Mouse (Mus musculus): ENCODE results near the gene Gm44790. TPM values are rescaled to one million over a fixed set of nuclear protein-coding genes. Genes with fewer than 3 reads are reported as not detected.
"Not testable (repeated sequence)": the region's sequence is repeated elsewhere in the genome, so short reads cannot be mapped to it uniquely, and the experiment has no call there.

The Gm44790 gene
- 1 to 10 TPM in 1 of 2 experiments, under 1 TPM in 1; 0.92 to 3.0 TPM for total RNA-seq (2021)

DNA sequence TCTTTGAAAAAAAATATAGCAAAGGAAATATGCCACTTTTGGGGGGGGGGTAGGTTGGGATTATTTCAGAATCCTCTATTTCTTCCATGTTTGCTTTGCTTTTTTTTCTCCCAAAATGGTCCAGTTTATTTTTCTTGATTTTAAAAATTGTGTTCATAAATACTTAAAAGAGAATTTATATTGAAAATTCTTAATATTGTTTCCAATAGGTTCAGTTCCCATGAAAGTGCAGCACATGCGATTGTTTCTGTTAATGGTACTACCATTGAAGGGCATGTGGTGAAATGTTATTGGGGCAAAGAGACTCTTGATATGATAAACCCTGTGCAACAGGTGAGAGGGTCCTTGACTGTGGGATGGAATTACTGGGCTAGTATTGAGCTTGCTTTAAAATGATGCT is at the start of gene Gm44790:
Gene Gm44790, plus strand, starts transcription at position 301 of the 400 bp plus-strand sequence.
- no peak for DNase-seq (ENCODE audit: extremely low spot score in 1 of 2, low spot score in 1 of 2)

DNA sequence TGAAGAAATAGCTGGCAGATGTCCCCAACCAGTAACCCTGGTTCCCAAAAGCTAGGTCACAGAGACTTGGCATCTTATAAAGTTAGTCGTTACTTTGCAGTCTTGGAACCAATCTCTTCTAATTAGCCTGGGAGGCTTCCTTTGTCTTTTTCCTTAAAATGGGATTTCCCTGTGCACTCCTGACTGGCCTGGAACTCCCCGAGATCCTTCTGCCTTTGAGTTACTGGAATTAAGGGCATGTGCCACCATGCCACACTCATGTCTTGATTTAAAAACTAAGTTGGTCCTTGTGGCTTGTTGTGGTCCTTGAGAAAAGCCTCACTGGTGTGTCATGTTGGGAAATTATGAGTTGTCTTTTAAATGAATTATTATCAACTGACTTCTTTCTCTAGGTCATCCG is 48.1 kb upstream of the Gm44790 start:
- no peak for DNase-seq (ENCODE audit: extremely low spot score in 1 of 2, low spot score in 1 of 2)

DNA sequence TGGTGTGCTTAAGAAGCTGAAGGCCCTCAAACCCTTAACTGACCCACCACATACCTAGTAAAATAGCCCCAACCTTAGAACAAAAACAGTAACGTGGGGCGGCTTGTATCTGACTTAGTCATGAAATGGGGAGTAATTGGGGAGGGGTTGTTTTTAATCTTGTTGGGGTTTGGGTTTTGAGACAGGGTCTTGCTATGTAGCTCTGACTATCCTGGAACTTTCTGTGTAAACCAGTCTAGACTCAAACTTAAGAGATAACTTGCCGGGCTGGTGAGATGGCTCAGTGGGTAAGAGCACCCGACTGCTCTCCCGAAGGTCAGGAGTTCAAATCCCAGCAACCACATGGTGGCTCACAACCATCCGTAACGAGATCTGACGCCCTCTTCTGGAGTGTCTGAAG is 46.3 kb upstream of the Gm44790 start:
- DNase-seq (ENCODE audit: extremely low spot score in 1 of 2, low spot score in 1 of 2): not testable (repeated sequence)

- DNase-seq (ENCODE audit: extremely low spot score in 1 of 2, low spot score in 1 of 2): no peak
Observed at GRCm38 (mm10) chr6:86382551-86382950, 43.9 kb upstream of the Gm44790 start.

DNA sequence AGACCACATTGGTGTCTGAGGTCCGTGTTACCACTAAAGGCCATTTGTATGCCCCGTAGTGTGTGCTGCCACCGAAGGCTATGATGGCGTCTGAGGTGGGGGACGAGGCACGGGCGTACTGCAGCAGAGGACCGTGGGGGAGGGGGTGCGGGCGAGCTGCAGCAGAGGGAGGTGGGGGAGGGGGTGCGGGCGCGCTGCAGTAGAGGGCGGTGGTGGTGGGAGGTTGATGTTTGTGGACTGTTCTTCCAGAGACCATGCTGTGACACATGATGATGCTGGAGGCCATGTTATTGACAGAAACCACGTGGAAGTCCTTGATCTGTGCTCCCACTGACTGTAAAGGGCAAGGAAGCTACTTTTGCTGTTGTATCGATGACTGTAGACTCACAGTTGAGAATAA is 43.1 kb upstream of the Gm44790 start:
- DNase-seq (ENCODE audit: extremely low spot score in 1 of 2, low spot score in 1 of 2): no peak

DNA sequence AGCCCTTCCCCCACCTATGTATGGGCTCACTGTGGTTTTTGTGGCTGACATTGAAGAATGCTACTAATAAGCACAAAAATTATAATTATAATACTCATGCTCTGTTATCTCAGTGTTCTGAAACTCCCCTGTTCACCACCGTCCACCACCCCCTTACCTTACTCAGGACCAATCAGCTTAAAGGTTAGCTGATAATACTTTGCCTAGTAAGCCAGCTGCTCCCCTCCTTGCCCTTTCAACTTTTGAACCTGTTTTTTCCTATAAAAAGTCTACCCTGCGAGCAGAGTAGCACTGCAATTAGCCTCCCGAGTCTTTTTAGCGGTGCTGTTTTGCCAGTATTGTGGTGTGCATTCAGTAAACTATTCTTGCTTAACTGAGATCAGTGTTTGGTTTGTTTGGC is 41.8 kb upstream of the Gm44790 start:
- no peak for DNase-seq (ENCODE audit: extremely low spot score in 1 of 2, low spot score in 1 of 2)

GRCm38 (mm10) chr6:86385362-86386104 is 40.9 kb upstream of the Gm44790 start:
- DNase-seq (ENCODE audit: extremely low spot score in 1 of 2, low spot score in 1 of 2): no peak

DNA sequence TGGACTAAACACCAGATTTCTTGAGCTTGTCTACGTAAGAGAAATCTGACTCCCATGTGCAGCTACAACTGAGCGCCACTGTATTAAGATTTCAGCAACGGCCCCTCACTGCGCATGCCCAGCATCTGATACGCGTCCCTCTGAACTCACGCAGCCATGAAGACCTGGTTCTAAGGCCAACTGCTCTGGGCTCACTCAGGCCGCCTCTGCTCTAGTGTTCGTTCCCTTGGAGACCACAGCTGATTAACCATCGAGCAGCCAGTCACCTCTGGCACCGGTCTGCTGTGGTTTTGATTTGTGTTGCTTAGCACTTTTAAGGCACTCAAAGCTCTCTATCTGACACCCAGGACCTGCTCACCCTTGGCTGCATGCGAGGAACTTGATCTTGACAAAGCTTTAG is 39.1 kb upstream of the Gm44790 start:
- no peak for DNase-seq (ENCODE audit: extremely low spot score in 1 of 2, low spot score in 1 of 2)

GRCm38 (mm10) chr6:86388461-86388860 is 38.0 kb upstream of the Gm44790 start:
- DNase-seq (ENCODE audit: extremely low spot score in 1 of 2, low spot score in 1 of 2): no peak

- DNase-seq (ENCODE audit: extremely low spot score in 1 of 2, low spot score in 1 of 2): no peak
Observed at GRCm38 (mm10) chr6:86391326-86391725, 35.1 kb upstream of the Gm44790 start.

GRCm38 (mm10) chr6:86393187-86393586 is 33.3 kb upstream of the Gm44790 start:
- no peak for DNase-seq (ENCODE audit: extremely low spot score in 1 of 2, low spot score in 1 of 2)

DNA sequence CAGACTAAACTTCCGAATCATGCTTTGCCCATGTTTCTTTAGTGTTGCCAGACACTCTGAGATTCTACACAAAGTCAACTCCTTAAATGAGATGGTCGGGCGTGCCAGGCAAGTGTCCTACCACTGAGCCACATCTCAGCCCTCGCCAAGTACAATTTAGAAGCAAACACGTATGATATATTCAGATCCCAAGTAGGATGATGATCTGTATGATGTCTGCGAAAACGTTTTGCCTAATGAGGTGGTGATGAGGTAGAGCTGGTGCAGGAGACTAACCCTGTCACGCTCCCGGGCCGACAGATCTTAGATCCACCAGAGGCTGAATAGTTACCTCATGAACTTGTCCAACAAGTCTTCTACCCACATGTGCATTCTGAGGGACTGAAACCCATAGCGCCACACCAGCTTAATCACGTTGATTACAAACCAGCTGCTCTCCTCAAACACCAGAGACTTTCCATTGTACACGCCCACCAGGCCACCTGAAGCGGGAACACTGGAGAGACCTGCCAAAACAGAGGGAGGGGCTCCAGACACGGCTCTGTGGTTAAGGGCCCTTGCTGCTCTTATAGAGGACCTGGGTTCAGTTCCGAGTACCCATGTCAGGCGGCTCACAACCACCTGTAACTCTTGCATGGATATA is 32.3 kb upstream of the Gm44790 start:
- no peak for DNase-seq (ENCODE audit: extremely low spot score in 1 of 2, low spot score in 1 of 2)

DNA sequence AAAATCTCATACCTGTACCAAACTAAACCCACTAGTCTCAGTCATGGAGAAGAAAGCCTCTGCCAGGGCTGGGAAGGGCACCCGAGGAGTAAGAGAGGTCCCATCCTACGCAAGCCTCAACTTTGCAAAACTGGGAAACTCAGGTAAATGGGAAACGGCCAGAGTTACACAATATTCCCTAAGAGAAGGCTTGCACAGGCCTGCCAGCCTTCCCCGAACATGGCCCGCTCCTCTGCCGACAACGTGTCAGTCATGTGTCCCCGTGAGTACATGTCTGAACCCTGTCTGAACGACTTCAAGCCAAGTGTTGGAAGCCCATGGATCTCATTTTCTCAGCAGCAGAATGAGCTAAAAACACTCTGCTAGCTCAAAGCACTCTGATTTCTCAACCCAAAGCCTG is 31.4 kb upstream of the Gm44790 start:
- DNase-seq (ENCODE audit: extremely low spot score in 1 of 2, low spot score in 1 of 2): no peak

DNA sequence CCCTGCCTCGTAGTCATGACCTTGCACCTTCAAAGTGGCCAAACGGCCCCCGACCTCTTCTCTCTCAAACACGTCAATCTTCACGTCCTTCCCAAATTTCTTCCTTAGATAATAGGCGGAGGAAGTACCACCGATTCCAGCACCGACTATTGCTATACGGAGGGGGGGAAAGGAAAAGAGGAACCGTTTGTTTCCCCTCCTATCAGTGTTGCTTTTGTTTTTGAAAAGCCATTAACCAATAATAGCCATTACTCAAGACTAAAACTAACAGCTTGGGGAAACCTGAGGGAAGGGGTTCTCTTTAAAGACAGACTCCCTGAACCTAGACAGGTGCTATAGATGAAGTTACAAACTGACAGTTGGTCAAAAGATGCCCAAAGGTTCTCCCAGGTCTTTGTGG is 30.5 kb upstream of the Gm44790 start:
- no peak for DNase-seq (ENCODE audit: extremely low spot score in 1 of 2, low spot score in 1 of 2)

DNA sequence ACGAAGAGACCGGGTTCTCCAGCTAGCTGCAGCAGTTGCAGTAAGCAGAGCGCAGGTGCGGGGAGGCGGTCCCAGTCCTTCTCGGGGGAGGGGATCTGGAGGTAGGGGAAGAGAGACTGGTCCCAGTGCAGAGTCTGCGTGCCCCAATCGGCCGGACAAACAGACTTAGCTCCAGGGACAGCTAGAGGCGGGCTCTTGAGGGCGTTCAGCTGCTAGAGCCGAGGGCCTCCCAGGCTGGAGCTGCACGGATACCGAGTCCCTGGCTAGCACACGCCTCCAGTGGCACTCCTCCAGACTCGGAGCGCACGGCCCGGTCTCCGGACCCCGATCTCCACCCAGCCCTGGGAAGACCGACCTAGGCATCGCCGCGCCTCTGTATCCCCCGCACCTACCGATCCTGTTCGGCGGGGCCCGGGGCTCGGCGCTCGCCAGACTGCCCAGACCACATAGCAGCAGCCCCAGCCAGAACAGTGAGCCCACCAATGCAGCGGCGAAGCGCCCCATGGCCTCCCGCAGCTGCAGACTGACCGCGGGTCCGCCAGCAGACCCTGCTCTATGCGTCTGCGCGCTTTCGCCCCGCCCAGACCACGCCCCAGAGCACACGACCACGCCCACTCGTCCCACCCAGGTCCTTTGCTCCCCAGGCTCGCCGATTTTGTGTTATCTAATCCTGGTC is 29.7 kb upstream of the Gm44790 start, which contains the start of gene Pcyox1:
Gene Pcyox1, minus strand, starts transcription at position 574 of the 676 bp plus-strand sequence.
- peak; percentile 76 to 77 for DNase-seq (ENCODE audit: extremely low spot score in 1 of 2, low spot score in 1 of 2)

- DNase-seq (ENCODE audit: extremely low spot score in 1 of 2, low spot score in 1 of 2): no peak
Observed at GRCm38 (mm10) chr6:86397257-86397980, 29.0 kb upstream of the Gm44790 start.

DNA sequence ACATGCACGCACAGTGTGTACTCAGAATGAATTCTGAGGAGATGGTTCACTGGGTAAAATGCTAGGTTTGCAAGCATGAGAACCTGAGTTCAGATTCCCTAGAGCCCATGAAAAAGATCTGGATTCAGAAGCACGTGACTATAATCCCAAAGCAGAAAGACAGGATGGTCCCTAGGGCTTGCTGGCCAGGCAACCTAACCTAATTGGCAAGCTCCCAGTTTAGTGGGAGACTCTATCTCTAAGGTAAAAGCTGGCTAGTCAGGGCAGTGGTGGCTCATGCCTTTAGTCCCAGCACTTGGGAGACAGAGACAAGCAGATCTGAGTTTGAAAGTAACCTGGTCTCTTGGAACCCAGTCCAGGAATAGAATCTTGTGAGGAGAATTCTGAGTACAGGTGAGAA is 27.5 kb upstream of the Gm44790 start:
- no peak for DNase-seq (ENCODE audit: extremely low spot score in 1 of 2, low spot score in 1 of 2)

- DNase-seq (ENCODE audit: extremely low spot score in 1 of 2, low spot score in 1 of 2): no peak
Observed at GRCm38 (mm10) chr6:86399995-86400394, 26.5 kb upstream of the Gm44790 start.

DNA sequence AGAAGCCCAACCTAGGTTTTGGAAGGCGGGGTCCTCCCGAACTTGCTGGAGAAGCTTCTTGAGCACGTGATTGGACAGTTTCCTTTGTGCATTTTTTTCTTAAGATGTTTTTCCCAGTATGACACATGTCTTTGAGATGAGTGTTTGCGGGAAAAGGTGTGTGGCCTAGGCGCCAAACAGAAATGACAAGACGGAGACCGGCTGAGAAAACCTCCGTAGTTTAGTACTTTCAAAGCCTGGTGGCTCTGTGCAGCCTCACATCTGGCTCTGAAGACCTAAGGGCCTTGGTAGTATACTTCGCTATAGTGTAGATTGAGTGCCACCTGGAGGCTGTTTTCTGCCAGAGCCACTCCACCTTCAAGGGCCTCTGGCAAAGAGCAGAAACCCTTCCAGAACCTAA is 25.5 kb upstream of the Gm44790 start:
- DNase-seq (ENCODE audit: extremely low spot score in 1 of 2, low spot score in 1 of 2): peak in 1 of 2 experiments; percentile 33

DNA sequence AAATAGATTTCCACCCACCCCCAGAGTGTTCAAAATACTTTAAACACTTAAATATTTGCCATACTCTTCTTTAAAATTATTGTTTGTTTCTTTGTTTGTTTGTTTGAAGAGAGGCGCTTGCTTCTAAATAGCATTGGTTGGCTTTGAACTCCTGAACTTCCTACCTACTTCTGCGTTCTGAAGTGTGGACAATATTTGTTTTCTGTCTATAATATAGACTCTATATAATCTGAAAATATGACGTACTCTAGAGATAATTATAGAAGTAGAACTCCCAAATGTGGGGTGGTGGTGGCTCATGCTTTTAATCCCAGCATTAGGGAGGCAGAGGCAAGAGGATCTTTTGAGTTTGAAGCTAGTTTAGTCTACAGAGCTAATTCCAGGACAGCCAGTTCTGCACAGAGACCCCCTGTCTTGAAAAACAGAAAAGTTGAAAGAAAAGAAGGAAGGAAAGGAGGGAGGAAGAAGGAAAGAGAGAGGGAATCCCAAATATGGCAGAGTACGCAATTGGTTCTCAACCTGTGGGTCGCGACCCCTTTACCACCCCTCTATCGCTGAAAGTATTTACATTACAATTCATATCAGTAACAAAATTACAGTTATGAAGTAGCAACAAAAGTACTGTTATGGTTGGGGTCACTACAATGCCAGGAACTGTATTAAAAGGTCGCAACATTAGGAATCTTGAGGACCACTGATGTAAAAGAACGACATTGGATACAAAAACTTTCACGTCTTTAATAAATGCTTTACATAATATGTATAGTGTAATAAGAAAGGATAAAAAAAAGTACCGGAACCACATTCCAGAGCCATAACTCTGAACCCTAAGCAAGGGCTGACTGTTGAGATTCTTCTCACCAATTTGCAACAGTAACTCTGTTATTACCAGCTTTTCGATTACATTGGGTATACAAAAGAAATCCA is 23.5 kb upstream of the Gm44790 start:
- DNase-seq (ENCODE audit: extremely low spot score in 1 of 2, low spot score in 1 of 2): no peak
